Mouse (Mus musculus): ENCODE data around the gene Slc35a2.

Slc35a2 gene

GRCm38 (mm10) chrX:7883841-7884567, at the start of gene Slc35a2:
Gene Slc35a2 (plus strand): TSS chrX:7884028.
- peak; percentile 57 to 68 for DNase-seq

- DNase-seq = no peak
Observed at GRCm38 (mm10) chrX:7837146-7837545, 46.7 kb upstream of the Slc35a2 start.

- DNase-seq = no peak
Observed at GRCm38 (mm10) chrX:7840842-7841162, 43.0 kb upstream of the Slc35a2 start.

GRCm38 (mm10) chrX:7841163-7842162, 42.4 kb upstream of the Slc35a2 start, which contains the start of gene Otud5:
Gene Otud5 (plus strand): TSS chrX:7841364.
- DNase-seq = peak; percentile 89 to 93

GRCm38 (mm10) chrX:7842318-7842717, 41.5 kb upstream of the Slc35a2 start:
- peak in 1 of 2 experiments; percentile 27 for DNase-seq

GRCm38 (mm10) chrX:7847845-7848244, 36.0 kb upstream of the Slc35a2 start:
- DNase-seq = no peak

- DNase-seq = peak; percentile 33 to 46
Observed at GRCm38 (mm10) chrX:7854578-7854977, 29.2 kb upstream of the Slc35a2 start.

GRCm38 (mm10) chrX:7859191-7859753, 24.6 kb upstream of the Slc35a2 start:
- DNase-seq = no peak

GRCm38 (mm10) chrX:7863181-7863580, 20.6 kb upstream of the Slc35a2 start:
- DNase-seq = no peak

GRCm38 (mm10) chrX:7864551-7864950, 19.3 kb upstream of the Slc35a2 start:
- no peak for DNase-seq

GRCm38 (mm10) chrX:7865343-7865742, 18.5 kb upstream of the Slc35a2 start:
- no peak for DNase-seq

- no peak for DNase-seq
Observed at GRCm38 (mm10) chrX:7865786-7866185, 18.0 kb upstream of the Slc35a2 start.

- no peak for DNase-seq
Observed at GRCm38 (mm10) chrX:7867141-7867540, 16.7 kb upstream of the Slc35a2 start.

- DNase-seq = no peak
Observed at GRCm38 (mm10) chrX:7868506-7868905, 15.3 kb upstream of the Slc35a2 start.

GRCm38 (mm10) chrX:7869826-7870225, 14.0 kb upstream of the Slc35a2 start:
- no peak for DNase-seq

- peak; percentile 76 to 81 for DNase-seq
Observed at GRCm38 (mm10) chrX:7878007-7878419, 5.8 kb upstream of the Slc35a2 start, which contains the start of gene Pim2. Gene Pim2 (plus strand): TSS chrX:7878262.

GRCm38 (mm10) chrX:7878495-7878894, 5.3 kb upstream of the Slc35a2 start:
- DNase-seq = peak in 1 of 2 experiments; percentile 25

GRCm38 (mm10) chrX:7879819-7880218, 4.0 kb upstream of the Slc35a2 start:
- DNase-seq = peak; percentile 51 to 60

- peak; percentile 17 to 20 for DNase-seq
Observed at GRCm38 (mm10) chrX:7898211-7898610, 14.4 kb downstream of the Slc35a2 start.

- DNase-seq = peak; percentile 74 to 78
Observed at GRCm38 (mm10) chrX:7898880-7899874, 15.3 kb downstream of the Slc35a2 start, which contains the start of the genes Pqbp1 and Timm17b. Gene Pqbp1 (minus strand): TSS chrX:7899269. Gene Timm17b (plus strand): TSS chrX:7899357.

GRCm38 (mm10) chrX:7904441-7904840, 20.6 kb downstream of the Slc35a2 start:
- DNase-seq = no peak

- no peak for DNase-seq
Observed at GRCm38 (mm10) chrX:7907735-7908134, 23.9 kb downstream of the Slc35a2 start, which contains the start of gene Gm10491. Gene Gm10491 (minus strand): TSS chrX:7907835.

Data from spleen, adult 18-20 months (tissue).